Mouse (Mus musculus): ENCODE data around the gene Jakmip3. TPM values are rescaled to one million over a fixed set of nuclear protein-coding genes. Genes with fewer than 3 reads are reported as not detected.

Jakmip3 gene
- polyA plus RNA-seq, 1 experiment = not detected

DNA sequence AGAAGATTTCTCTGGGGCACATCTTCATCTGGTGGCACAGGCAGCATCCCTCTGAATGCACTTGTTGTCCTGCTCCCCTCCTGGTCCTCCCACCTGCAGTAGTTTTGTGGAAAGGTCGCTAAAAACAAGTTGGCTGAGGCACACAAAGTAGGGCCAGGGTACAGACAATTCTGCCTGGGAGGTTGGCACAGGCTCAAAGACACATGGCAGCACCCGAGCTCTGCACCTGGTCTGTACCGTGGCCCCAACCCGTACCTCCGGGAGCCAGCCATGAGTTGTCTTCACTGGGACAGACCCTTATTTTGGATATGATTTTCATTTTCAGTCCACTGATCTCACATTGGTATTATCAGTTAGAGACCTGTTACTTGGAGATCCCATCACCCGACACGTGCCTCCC is 1.5 kb upstream of the Jakmip3 start:
- Histone ChIP-seq H3K4me3 (replicated peaks; ENCODE audit: control insufficient read depth, low read depth, low read length) (no peak overlapping the region), H3K27ac (ENCODE audit: control insufficient read depth, insufficient read depth, low read depth, low read length, poor library complexity) (no peak overlapping the region), H3K4me1 (ENCODE audit: control insufficient read depth, insufficient read depth, low read length) (no peaks in the 10 kb centered on the region)
- WGBS = 76% methylated on average over 7 of the region's 7 CpGs
- TF ChIP-seq POLR2A (IDR thresholded peaks at IDR 0.05; ENCODE audit: borderline replicate concordance, control insufficient read depth, low read depth, low read length) = no peak
- no peak for TF ChIP-seq CTCF (IDR thresholded peaks at IDR 0.05; ENCODE audit: control insufficient read depth, insufficient read depth, low read length)

DNA sequence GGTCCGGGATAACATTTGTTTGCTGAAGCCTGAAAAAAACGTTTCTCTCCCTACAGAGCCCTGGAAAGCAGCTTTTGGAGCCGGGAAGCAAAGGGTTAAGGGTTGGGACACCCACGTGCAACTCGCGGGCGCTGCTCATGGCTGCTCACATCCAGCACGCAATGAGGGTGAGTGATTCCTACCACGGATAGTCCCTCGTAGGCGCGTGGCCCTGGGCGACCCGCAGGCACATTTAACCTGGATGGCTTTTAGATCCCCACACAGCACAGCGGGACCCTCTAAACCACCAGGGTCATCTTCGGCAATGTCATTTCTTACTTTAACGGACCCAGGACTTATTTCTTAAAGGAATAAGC is 296 bp upstream of the Jakmip3 start:
- no peak for TF ChIP-seq POLR2A (IDR thresholded peaks at IDR 0.05; ENCODE audit: borderline replicate concordance, control insufficient read depth, low read depth, low read length)
- TF ChIP-seq CTCF (IDR thresholded peaks at IDR 0.05; ENCODE audit: control insufficient read depth, insufficient read depth, low read length) = no peak
- H3K4me3 ChIP-seq (replicated peaks; ENCODE audit: control insufficient read depth, low read depth, low read length) = no peak overlapping the region
- 3% methylated on average over 17 of the region's 17 CpGs for WGBS
- H3K4me1 ChIP-seq (ENCODE audit: control insufficient read depth, insufficient read depth, low read length) = no peaks in the 10 kb centered on the region
- no peak overlapping the region for H3K27ac ChIP-seq (ENCODE audit: control insufficient read depth, insufficient read depth, low read depth, low read length, poor library complexity)

DNA sequence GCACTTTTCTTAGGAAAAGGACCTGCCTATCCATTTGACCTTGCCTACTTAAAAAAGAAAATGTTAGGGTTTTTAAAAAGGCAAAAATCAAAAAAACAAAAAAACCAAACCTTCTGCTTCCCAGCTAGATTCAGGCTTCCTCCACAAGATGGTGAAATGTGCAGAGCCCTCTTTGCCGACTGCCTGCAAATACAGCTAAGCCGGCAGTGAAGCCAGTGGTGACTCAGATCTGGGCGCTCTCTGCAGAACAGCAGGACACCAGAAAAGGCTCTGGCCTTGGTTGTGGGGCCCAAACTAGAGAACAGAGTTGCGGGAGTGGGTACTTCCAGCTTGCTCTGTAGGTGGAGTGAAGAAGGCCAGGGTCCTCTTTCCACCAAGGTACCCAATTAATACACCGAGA is 1.0 kb downstream of the Jakmip3 start:
- TF ChIP-seq CTCF (IDR thresholded peaks at IDR 0.05; ENCODE audit: control insufficient read depth, insufficient read depth, low read length) (no peak), POLR2A (IDR thresholded peaks at IDR 0.05; ENCODE audit: borderline replicate concordance, control insufficient read depth, low read depth, low read length) (no peak)
- 36% methylated on average over 5 of the region's 5 CpGs for WGBS
- H3K27ac ChIP-seq (ENCODE audit: control insufficient read depth, insufficient read depth, low read depth, low read length, poor library complexity) = no peak overlapping the region

GRCm38 (mm10) chr7:138942301-138942700 is 1.8 kb downstream of the Jakmip3 start:
- 82% methylated on average over 1 of the region's 1 CpGs for WGBS
- TF ChIP-seq CTCF (IDR thresholded peaks at IDR 0.05; ENCODE audit: control insufficient read depth, insufficient read depth, low read length) = no peak
- no peak for TF ChIP-seq POLR2A (IDR thresholded peaks at IDR 0.05; ENCODE audit: borderline replicate concordance, control insufficient read depth, low read depth, low read length)
- H3K4me3 ChIP-seq (replicated peaks; ENCODE audit: control insufficient read depth, low read depth, low read length) = no peak overlapping the region
- H3K4me1 ChIP-seq (ENCODE audit: control insufficient read depth, insufficient read depth, low read length) = no peaks in the 10 kb centered on the region
- H3K27ac ChIP-seq (ENCODE audit: control insufficient read depth, insufficient read depth, low read depth, low read length, poor library complexity) = no peak overlapping the region

More for the DNA sequence above, 1.0 kb downstream of the Jakmip3 start:
- Histone ChIP-seq H3K4me3 (replicated peaks; ENCODE audit: control insufficient read depth, low read depth, low read length) (no peak overlapping the region), H3K4me1 (ENCODE audit: control insufficient read depth, insufficient read depth, low read length) (no peaks in the 10 kb centered on the region)

DNA sequence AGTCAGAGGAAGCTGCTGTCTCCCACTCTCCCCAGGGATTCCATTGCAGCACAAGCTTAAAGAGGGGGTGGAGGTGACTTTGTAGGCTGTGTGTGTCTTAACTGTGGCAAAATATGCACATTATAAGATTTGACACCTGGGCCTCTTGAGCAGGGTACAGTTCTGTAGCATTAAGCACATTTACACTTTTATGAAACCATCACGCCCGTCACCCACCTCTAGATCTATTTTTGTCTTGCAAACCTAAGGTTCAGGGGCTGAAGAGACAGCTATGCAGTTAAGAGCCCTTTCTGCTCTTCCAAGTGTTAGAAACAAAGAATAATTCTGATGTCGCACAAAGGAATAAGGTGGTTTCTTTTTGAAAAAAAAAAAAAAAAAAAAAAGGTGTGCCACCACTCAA is 5.1 kb downstream of the Jakmip3 start:
- Histone ChIP-seq H3K4me1 (ENCODE audit: control insufficient read depth, insufficient read depth, low read length) (no peaks in the 10 kb centered on the region), H3K4me3 (replicated peaks; ENCODE audit: control insufficient read depth, low read depth, low read length) (no peak overlapping the region), H3K27ac (ENCODE audit: control insufficient read depth, insufficient read depth, low read depth, low read length, poor library complexity) (no peak overlapping the region)
- WGBS = 66% methylated on average over 3 of the region's 3 CpGs
- no peak for TF ChIP-seq POLR2A (IDR thresholded peaks at IDR 0.05; ENCODE audit: borderline replicate concordance, control insufficient read depth, low read depth, low read length)
- TF ChIP-seq CTCF (IDR thresholded peaks at IDR 0.05; ENCODE audit: control insufficient read depth, insufficient read depth, low read length) = no peak

- Histone ChIP-seq H3K27ac (ENCODE audit: control insufficient read depth, insufficient read depth, low read depth, low read length, poor library complexity) (no peak overlapping the region), H3K4me1 (ENCODE audit: control insufficient read depth, insufficient read depth, low read length) (no peaks in the 10 kb centered on the region), H3K4me3 (replicated peaks; ENCODE audit: control insufficient read depth, low read depth, low read length) (no peak overlapping the region)
- TF ChIP-seq POLR2A (IDR thresholded peaks at IDR 0.05; ENCODE audit: borderline replicate concordance, control insufficient read depth, low read depth, low read length) (no peak), CTCF (IDR thresholded peaks at IDR 0.05; ENCODE audit: control insufficient read depth, insufficient read depth, low read length) (no peak)
- WGBS = 83% methylated on average over 8 of the region's 8 CpGs
Measured at GRCm38 (mm10) chr7:138947741-138948140, 7.2 kb downstream of the Jakmip3 start.

- H3K27ac ChIP-seq (ENCODE audit: control insufficient read depth, insufficient read depth, low read depth, low read length, poor library complexity) = no peak overlapping the region
- 45% methylated on average over 8 of the region's 8 CpGs for WGBS
- no peaks in the 10 kb centered on the region for H3K4me1 ChIP-seq (ENCODE audit: control insufficient read depth, insufficient read depth, low read length)
- H3K4me3 ChIP-seq (replicated peaks; ENCODE audit: control insufficient read depth, low read depth, low read length) = no peak overlapping the region
- TF ChIP-seq CTCF (IDR thresholded peaks at IDR 0.05; ENCODE audit: control insufficient read depth, insufficient read depth, low read length) (no peak), POLR2A (IDR thresholded peaks at IDR 0.05; ENCODE audit: borderline replicate concordance, control insufficient read depth, low read depth, low read length) (no peak)
Measured at GRCm38 (mm10) chr7:138948309-138948708, 7.8 kb downstream of the Jakmip3 start.

DNA sequence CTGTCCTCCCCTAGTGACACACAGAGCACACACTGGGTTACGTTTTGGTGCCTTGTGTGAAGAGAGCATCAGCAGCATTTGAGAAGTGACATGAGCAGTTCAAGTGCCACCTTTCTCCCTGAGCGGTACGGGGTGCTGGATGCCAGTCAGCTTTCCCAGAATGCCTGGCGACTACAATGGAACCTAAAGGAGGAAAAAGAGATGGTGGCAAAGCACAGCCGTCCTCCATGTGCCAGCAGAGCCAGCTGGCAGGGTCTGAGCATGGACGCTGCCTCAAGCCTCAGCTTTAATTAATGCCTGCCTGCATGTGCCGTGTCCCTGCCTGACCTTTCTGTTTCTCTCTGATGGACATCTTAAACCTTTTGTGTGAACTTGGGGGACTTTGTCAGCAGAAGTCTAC is 15.3 kb downstream of the Jakmip3 start:
- no peak overlapping the region for H3K27ac ChIP-seq (ENCODE audit: control insufficient read depth, insufficient read depth, low read depth, low read length, poor library complexity)
- whole genome bisulfite sequencing = 65% methylated on average over 7 of the region's 7 CpGs
- no peak overlapping the region for H3K4me3 ChIP-seq (replicated peaks; ENCODE audit: control insufficient read depth, low read depth, low read length)
- H3K4me1 ChIP-seq (ENCODE audit: control insufficient read depth, insufficient read depth, low read length) = no peaks in the 10 kb centered on the region
- TF ChIP-seq CTCF (IDR thresholded peaks at IDR 0.05; ENCODE audit: control insufficient read depth, insufficient read depth, low read length) (no peak), POLR2A (IDR thresholded peaks at IDR 0.05; ENCODE audit: borderline replicate concordance, control insufficient read depth, low read depth, low read length) (no peak)

DNA sequence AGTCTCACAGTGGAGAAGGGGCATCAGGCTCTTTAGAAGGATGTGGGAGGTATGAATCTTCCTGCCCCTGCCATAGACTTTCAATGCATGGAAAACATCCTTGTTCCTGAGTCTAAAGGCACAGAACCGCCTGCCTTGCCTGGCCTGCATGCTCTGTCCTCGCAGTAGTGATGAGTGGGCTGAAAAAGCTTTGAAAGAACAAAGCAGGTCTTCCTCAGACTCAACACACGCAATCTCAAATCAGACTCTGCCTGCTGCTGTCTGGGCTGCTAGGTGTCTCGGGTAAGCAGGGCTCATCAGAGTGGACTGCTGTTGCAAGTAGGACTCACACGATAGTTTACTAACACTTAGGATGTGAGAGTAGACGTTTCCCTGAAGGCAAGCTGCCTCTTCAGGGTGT is 16.6 kb downstream of the Jakmip3 start:
- TF ChIP-seq CTCF (IDR thresholded peaks at IDR 0.05; ENCODE audit: control insufficient read depth, insufficient read depth, low read length) (no peak), POLR2A (IDR thresholded peaks at IDR 0.05; ENCODE audit: borderline replicate concordance, control insufficient read depth, low read depth, low read length) (no peak)
- Histone ChIP-seq H3K27ac (ENCODE audit: control insufficient read depth, insufficient read depth, low read depth, low read length, poor library complexity) (no peak overlapping the region), H3K4me1 (ENCODE audit: control insufficient read depth, insufficient read depth, low read length) (no peaks in the 10 kb centered on the region), H3K4me3 (replicated peaks; ENCODE audit: control insufficient read depth, low read depth, low read length) (no peak overlapping the region)
- 64% methylated on average over 6 of the region's 6 CpGs for whole genome bisulfite sequencing

All from bone marrow, adult 2 months (tissue).